Mouse (Mus musculus) liver, postnatal 0 days (tissue): ENCODE measurements around the gene Gps1. TPM values are rescaled to one million over a fixed set of nuclear protein-coding genes. Genes with fewer than 3 reads are reported as not detected.
"Not testable (repeated sequence)": the region's sequence is repeated elsewhere in the genome, so short reads cannot be mapped to it uniquely, and the experiment has no call there.

Source experiments
- ATAC-seq: fragments of 200-750 bp; cut with Nextera tagmentation; 2 replicates; pipeline ENCODE4 v1.8.0; 2017; ENCODE audit warnings: mild to moderate bottlenecking, moderate library complexity
- DNase-seq: peaks from one replicate; pipeline ENCODE4 v3.0.0-alpha.2; 2016
- H3K27ac ChIP-seq: fragments of 300-500 bp; sonication (generic); 2 replicates; pipeline ENCODE4 v1.5.1; 2014; ENCODE audit warnings: antibody characterized with exemption, moderate library complexity, mild to moderate bottlenecking, low read depth
- H3K27me3 ChIP-seq: fragments of 300-500 bp; sonication (generic); 2 replicates; pipeline ENCODE4 v1.6.1; 2014; ENCODE audit warnings: low read length, control low read depth, mixed read lengths; ENCODE audit not compliant: insufficient read depth
- H3K36me3 ChIP-seq: fragments of 300-500 bp; sonication (generic); replicated peaks from 2 replicates; pipeline ENCODE4 v1.6.1; 2014; ENCODE audit warnings: mild to moderate bottlenecking, control low read depth, low read length, moderate library complexity, mixed read lengths; ENCODE audit not compliant: insufficient read depth
- H3K4me1 ChIP-seq: fragments of 300-500 bp; sonication (generic); 2 replicates; pipeline ENCODE4 v1.6.1; 2014; ENCODE audit warnings: antibody characterized with exemption, mild to moderate bottlenecking, control low read depth; ENCODE audit not compliant: insufficient read depth
- H3K4me2 ChIP-seq: fragments of 300-500 bp; sonication (generic); 2 replicates; pipeline ENCODE4 v1.6.1; 2014; ENCODE audit warnings: low read depth, mild to moderate bottlenecking, low read length, moderate library complexity, mixed read lengths
- H3K4me3 ChIP-seq: fragments of 300-500 bp; sonication (generic); 2 replicates; pipeline ENCODE4 v1.5.1; 2014; ENCODE audit warnings: low read depth, low read length
- H3K9ac ChIP-seq: fragments of 300-500 bp; sonication (generic); replicated peaks from 2 replicates; pipeline ENCODE4 v1.6.1; 2014; ENCODE audit warnings: mild to moderate bottlenecking, moderate library complexity
- H3K9me3 ChIP-seq: fragments of 300-500 bp; sonication (generic); 2 replicates; pipeline ENCODE4 v1.6.1; 2016; ENCODE audit warnings: mild to moderate bottlenecking, control low read depth, low read length, mixed read lengths
- CTCF ChIP-seq: sonication (generic); IDR thresholded peaks from 2 replicates; pipeline ENCODE4 v1.5.1; 2016; ENCODE audit warnings: antibody characterized with exemption, low read depth
- EP300 ChIP-seq: IDR thresholded peaks from 2 replicates; pipeline ENCODE4 v1.6.1; 2016; ENCODE audit warnings: antibody characterized with exemption, low read depth, mild to moderate bottlenecking
- WGBS: fragments of 180-500 bp; shearing (Covaris S2); extraction: QIAGEN DNeasy Blood & Tissue Kit; methylation state at CpG from one replicate; pipeline ENCODE4 v1.1.7; 2014; ENCODE audit not compliant: insufficient replicate concordance; 5-methylcytosine and 5-hydroxymethylcytosine counted together
- polyA plus RNA-seq: library from polyadenylated mRNA; unstranded; fragments of >200 nt; fragmentation: Nextera tagmentation; extraction: Ambion mirVana; gene quantifications from 2 replicates; pipeline ENCODE4 v1.2.1, GENCODE M21; 2015

Gps1 gene
- polyA plus RNA-seq, 1 experiment from 2014 or later: 50.8 TPM

GRCm38 (mm10) chr11:120768206-120768605 is 15.9 kb upstream of the Gps1 start:
- Histone ChIP-seq H3K27me3 (no peaks in the 10 kb centered on the region), H3K9ac (no peak overlapping the region; the same call in 1 of the 2 replicates), H3K4me1 (no peaks in the 10 kb centered on the region), H3K4me2 (no peak overlapping the region), H3K4me3 (no peak overlapping the region), H3K9me3 (no peaks in the 10 kb centered on the region), H3K27ac (no peak overlapping the region), H3K36me3 (no peaks in the 10 kb centered on the region)
- DNase-seq (no peak), ATAC-seq (peak; percentile 63)
- TF ChIP-seq EP300 (no peak), CTCF (no peak)
- 54% methylated on average over 1 of the region's 1 CpGs for WGBS

GRCm38 (mm10) chr11:120772749-120773148 is 11.3 kb upstream of the Gps1 start:
- WGBS: 73% methylated on average over 3 of the region's 3 CpGs
- Histone ChIP-seq H3K27me3 (no peaks in the 10 kb centered on the region), H3K27ac (no peak overlapping the region), H3K9me3 (no peaks in the 10 kb centered on the region), H3K36me3 (no peaks in the 10 kb centered on the region), H3K4me3 (no peak overlapping the region), H3K9ac (no peak overlapping the region), H3K4me2 (no peak overlapping the region), H3K4me1 (no peaks in the 10 kb centered on the region)
- ATAC-seq (no peak), DNase-seq (no peak)
- TF ChIP-seq CTCF (no peak), EP300 (no peak)

- H3K27me3 ChIP-seq: no peaks in the 10 kb centered on the region
- no peak for DNase-seq
- WGBS: 84% methylated on average over 7 of the region's 7 CpGs
- no peak overlapping the region for H3K9ac ChIP-seq
- H3K4me2 ChIP-seq: no peak overlapping the region
- H3K27ac ChIP-seq: no peak overlapping the region
- no peaks in the 10 kb centered on the region for H3K9me3 ChIP-seq
- no peak for ATAC-seq
- H3K36me3 ChIP-seq: no peaks in the 10 kb centered on the region
- TF ChIP-seq CTCF: no peak
- H3K4me1 ChIP-seq: no peaks in the 10 kb centered on the region
- H3K4me3 ChIP-seq: no peak overlapping the region
These were observed 10.4 kb upstream of the Gps1 start for GRCm38 (mm10) chr11:120773463-120774190.

- Histone ChIP-seq H3K9ac (no peak overlapping the region), H3K4me1 (no peaks in the 10 kb centered on the region), H3K27me3 (no peaks in the 10 kb centered on the region), H3K4me2 (no peak overlapping the region), H3K36me3 (no peaks in the 10 kb centered on the region), H3K27ac (no peak overlapping the region), H3K9me3 (no peaks in the 10 kb centered on the region), H3K4me3 (no peak overlapping the region)
- ATAC-seq (peak; percentile 92), DNase-seq (peak; percentile 95)
- TF ChIP-seq EP300 (no peak), CTCF (peak; percentile 100)
- 23% methylated on average over 15 of the region's 15 CpGs for WGBS
These were observed 8.2 kb upstream of the Gps1 start for GRCm38 (mm10) chr11:120775774-120776469.

DNA sequence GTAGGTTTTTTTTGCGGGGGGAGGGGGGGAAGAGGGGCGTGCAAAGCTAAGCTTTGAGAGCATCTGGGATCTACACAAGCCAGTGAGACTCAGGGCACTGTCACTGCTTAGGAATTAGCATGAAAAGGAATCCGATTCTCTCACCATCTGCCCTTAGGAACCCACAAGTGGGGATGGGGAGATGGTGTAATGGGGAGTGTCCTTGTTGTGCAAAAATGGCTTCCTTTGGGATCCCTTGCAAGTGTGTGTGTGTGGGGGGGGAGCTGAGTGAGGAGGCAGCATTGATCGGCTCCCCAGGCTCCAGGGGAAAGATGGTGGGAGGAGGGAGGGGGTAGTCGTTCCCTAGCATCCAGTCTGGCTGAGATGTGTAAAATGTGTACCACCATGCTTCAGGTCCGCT is 6.9 kb upstream of the Gps1 start:
- H3K4me2 ChIP-seq: no peak overlapping the region
- no peak overlapping the region for H3K4me3 ChIP-seq
- TF ChIP-seq EP300: no peak
- no peak for TF ChIP-seq CTCF
- no peaks in the 10 kb centered on the region for H3K4me1 ChIP-seq
- H3K27ac ChIP-seq: no peak overlapping the region
- no peaks in the 10 kb centered on the region for H3K36me3 ChIP-seq
- H3K27me3 ChIP-seq: no peaks in the 10 kb centered on the region
- H3K9me3 ChIP-seq: no peaks in the 10 kb centered on the region
- no peak for DNase-seq
- no peak for ATAC-seq
- 40% methylated on average over 6 of the region's 6 CpGs for WGBS
- H3K9ac ChIP-seq: no peak overlapping the region

DNA sequence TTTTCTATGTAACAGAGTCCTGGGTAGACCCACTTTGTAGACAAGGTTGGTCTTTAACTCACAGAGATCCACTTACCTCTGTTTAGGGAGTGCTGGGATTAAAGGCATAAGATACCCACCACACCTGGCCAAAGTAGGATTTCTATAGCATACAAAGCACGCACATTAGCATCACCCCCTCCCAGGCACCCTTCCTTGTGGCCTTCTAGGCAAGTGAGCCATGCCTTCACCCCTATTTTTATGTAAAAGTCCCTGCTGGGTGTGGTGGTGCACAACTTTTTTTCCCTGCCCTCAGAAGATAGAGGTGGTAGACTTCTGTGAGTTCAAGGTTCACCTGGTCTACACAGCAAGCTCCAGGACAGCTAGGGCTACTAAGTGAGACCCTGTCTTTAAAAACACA is 4.2 kb upstream of the Gps1 start:
- no peak overlapping the region for H3K4me2 ChIP-seq
- no peaks in the 10 kb centered on the region for H3K9me3 ChIP-seq
- TF ChIP-seq CTCF (no peak), EP300 (no peak)
- 83% methylated on average over 1 of the region's 1 CpGs for WGBS
- ATAC-seq (no peak), DNase-seq (no peak)
- no peaks in the 10 kb centered on the region for H3K36me3 ChIP-seq
- H3K4me3 ChIP-seq: no peak overlapping the region
- H3K9ac ChIP-seq: no peak overlapping the region
- no peak overlapping the region for H3K27ac ChIP-seq
- peaks cover 10% of the 10 kb centered on the region for H3K4me1 ChIP-seq
- H3K27me3 ChIP-seq: no peaks in the 10 kb centered on the region

DNA sequence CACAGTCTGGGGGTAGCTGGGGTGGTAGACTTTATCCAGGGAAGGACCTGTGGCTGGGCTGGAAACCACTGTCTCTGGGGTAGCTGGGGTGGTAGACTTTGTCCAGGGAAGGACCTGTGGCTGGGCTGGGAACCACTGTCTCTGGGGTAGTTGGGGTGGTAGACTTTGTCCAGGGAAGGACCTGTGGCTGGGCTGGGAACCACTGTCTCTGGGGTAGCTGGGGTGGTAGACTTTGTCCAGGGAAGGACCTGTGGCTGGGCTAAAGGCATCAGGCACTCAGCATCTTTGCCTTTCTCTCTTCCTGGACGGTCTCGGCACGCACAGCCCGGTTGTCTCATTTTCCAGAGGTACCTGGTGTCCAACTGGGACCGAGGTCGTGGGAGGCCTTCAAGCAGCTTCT is 2.7 kb upstream of the Gps1 start:
- not testable (repeated sequence) for ATAC-seq
- 88% methylated on average over 6 of the region's 6 CpGs for WGBS

More for the DNA sequence above, 2.7 kb upstream of the Gps1 start:
- H3K9me3 ChIP-seq, H3K36me3 ChIP-seq, H3K4me2 ChIP-seq, H3K27ac ChIP-seq, H3K4me3 ChIP-seq, H3K9ac ChIP-seq, H3K27me3 ChIP-seq, DNase-seq: not testable (repeated sequence)
- H3K4me1 ChIP-seq: peaks cover 19% of the 10 kb centered on the region
